8 mouse cellular contexts compared by ENCODE assay signal in the genomic region with DNA sequence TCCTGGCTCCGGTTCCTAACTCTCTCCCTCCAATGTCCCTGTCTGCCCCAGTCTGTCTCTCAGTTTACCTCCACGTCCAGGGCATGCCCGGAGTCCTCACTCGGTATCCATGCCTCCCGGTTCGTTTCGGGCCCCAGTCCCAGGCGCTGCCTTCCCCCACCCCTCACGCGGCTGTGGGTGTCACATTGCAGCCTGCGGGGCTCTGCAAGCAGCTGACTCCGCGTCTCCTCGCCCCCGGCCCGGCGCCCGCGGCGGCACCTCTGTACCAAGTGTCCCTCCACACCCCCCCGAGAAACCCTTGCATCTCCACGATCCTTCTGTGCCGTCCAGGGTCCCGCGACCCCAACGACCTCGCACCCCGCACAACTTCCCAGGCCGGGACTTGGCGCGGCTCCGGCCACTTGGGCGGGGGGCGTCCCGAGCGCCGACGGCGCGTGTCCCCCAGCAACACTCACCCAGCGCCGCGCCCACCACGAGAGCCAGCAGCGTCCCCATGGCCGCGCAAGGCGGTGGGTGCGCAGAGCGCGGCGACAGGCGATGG. TPM values are rescaled to one million over a fixed set of nuclear protein-coding genes. Genes with fewer than 3 reads are reported as not detected.
DNase-seq lines count a peak whose midpoint lies in the region; ATAC-seq lines count a peak whose summit lies in the region.

No protein-coding gene starts in this region.

- peaks cover 33% of the 10 kb centered on the region for H3K27me3 ChIP-seq in hindbrain, embryonic 11.5 days (ENCODE audit: control insufficient read depth, insufficient read depth, low read length)
- peaks cover 50% of the 10 kb centered on the region for H3K27me3 ChIP-seq in midbrain, embryonic 13.5 days

- no peaks in the 10 kb centered on the region for H3K4me1 ChIP-seq in hindbrain, embryonic 11.5 days (replicated peaks; ENCODE audit: control insufficient read depth, insufficient read depth, low read length)
- H3K4me1 ChIP-seq in midbrain, embryonic 13.5 days (replicated peaks) = peaks cover 16% of the 10 kb centered on the region

- H3K36me3 ChIP-seq in hindbrain, embryonic 11.5 days (ENCODE audit: control insufficient read depth, insufficient read depth, low read length) = peaks cover 11% of the 10 kb centered on the region
- H3K36me3 ChIP-seq in midbrain, embryonic 13.5 days = peaks cover 34% of the 10 kb centered on the region

- ATAC-seq in frontal cortex, adult (ENCODE audit: low TSS enrichment) = peak; percentile 12; the same call in 1 of the 2 replicates
- no peak; the same call in 1 of the 2 replicates for ATAC-seq in hindbrain, embryonic 11.5 days (ENCODE audit: low FRiP score)
- ATAC-seq in midbrain, embryonic 13.5 days = 0 out of 2 replicates have a peak, but pooled peaks have one; percentile 18

- H3K9me3 ChIP-seq in hindbrain, embryonic 11.5 days (ENCODE audit: control insufficient read depth, low read length) = no peaks in the 10 kb centered on the region
- H3K9me3 ChIP-seq in midbrain, embryonic 13.5 days = no peaks in the 10 kb centered on the region

- under 1% methylated on average over 52 of the region's 53 CpGs for WGBS in hindbrain, embryonic 11.5 days
- WGBS in midbrain, embryonic 13.5 days = 1% methylated on average over 48 of the region's 53 CpGs

- peak overlapping the region; percentile 47; the same call in 1 of the 2 replicates for H3K9ac ChIP-seq in hindbrain, embryonic 11.5 days (ENCODE audit: low read depth, low read length)
- H3K9ac ChIP-seq in midbrain, embryonic 13.5 days (replicated peaks) = peak overlapping the region; percentile 72

- no peak overlapping the region for H3K27ac ChIP-seq in hindbrain, embryonic 11.5 days (ENCODE audit: low read depth, low read length)
- H3K27ac ChIP-seq in midbrain, embryonic 13.5 days = no peak overlapping the region

- H3K4me3 ChIP-seq in hindbrain, embryonic 11.5 days (ENCODE audit: low read depth, low read length) = peak overlapping the region; percentile 48
- peak overlapping the region; percentile 55 for H3K4me3 ChIP-seq in midbrain, embryonic 13.5 days (replicated peaks)

- H3K4me2 ChIP-seq in hindbrain, embryonic 11.5 days (replicated peaks; ENCODE audit: low read depth, low read length) = peak overlapping the region; percentile 92
- peak overlapping the region; percentile 86 for H3K4me2 ChIP-seq in midbrain, embryonic 13.5 days (replicated peaks)

- no peak for DNase-seq in frontal cortex, postnatal 14 days (ENCODE audit: low spot score in 2 of 2)
- DNase-seq in urinary bladder, postnatal 14 days (ENCODE audit: low spot score) = peak; percentile 16
- no peak for DNase-seq in urinary bladder, postnatal 4 days (ENCODE audit: low spot score in 2 of 2)
- peak; percentile 30 for DNase-seq in hindbrain, embryonic 11.5 days (ENCODE audit: low spot score)
- no peak for DNase-seq in frontal cortex, postnatal 25 days (ENCODE audit: low spot score in 2 of 2)
- no peak for DNase-seq in spleen, postnatal 36 days (ENCODE audit: low spot score in 2 of 2)

RNA-seq across cellular contexts. Expression of a gene that starts 0.5 kb away (rescaled TPM):
- 0.60 and 0.86 TPM in 2 replicates for polyA plus RNA-seq in hindbrain, embryonic 11.5 days (2014; fragmentation: Nextera tagmentation; extraction: Ambion mirVana)
- 1.2 and 2.7 TPM in 2 replicates for polyA plus RNA-seq in midbrain, embryonic 13.5 days (2015; fragmentation: Nextera tagmentation; extraction: Ambion mirVana)

RNA-seq across cellular contexts. Expression of a gene that starts 11.2 kb away (rescaled TPM):
- 0.56 and 1.4 TPM in 2 replicates for polyA plus RNA-seq in hindbrain, embryonic 11.5 days (2014; fragmentation: Nextera tagmentation; extraction: Ambion mirVana)
- polyA plus RNA-seq in midbrain, embryonic 13.5 days (2015; fragmentation: Nextera tagmentation; extraction: Ambion mirVana) = 0.18 and 0.59 TPM in 2 replicates

RNA-seq across cellular contexts. Expression of a gene that starts 29.4 kb away (rescaled TPM):
- 120 and 125 TPM in 2 replicates for polyA plus RNA-seq in hindbrain, embryonic 11.5 days (2014; fragmentation: Nextera tagmentation; extraction: Ambion mirVana)
- 213 and 241 TPM in 2 replicates for polyA plus RNA-seq in midbrain, embryonic 13.5 days (2015; fragmentation: Nextera tagmentation; extraction: Ambion mirVana)

RNA-seq across cellular contexts. Expression of a gene that starts 49.8 kb away (rescaled TPM):
- 6.3 and 8.6 TPM in 2 replicates for polyA plus RNA-seq in hindbrain, embryonic 11.5 days (2014; fragmentation: Nextera tagmentation; extraction: Ambion mirVana)
- 0.47 TPM in 1 of 2 replicates, not detected in the other for polyA plus RNA-seq in midbrain, embryonic 13.5 days (2015; fragmentation: Nextera tagmentation; extraction: Ambion mirVana)

Comparison
In these comparisons a context has a peak if more than half of its experiments do, and no peak if none do; other contexts are left out.
1. DNase-seq: peak in urinary bladder, postnatal 14 days (single experiment) and hindbrain, embryonic 11.5 days (single experiment); none in frontal cortex, postnatal 14 days (0 of 2), urinary bladder, postnatal 4 days (0 of 2), frontal cortex, postnatal 25 days (0 of 2) and spleen, postnatal 36 days (0 of 2).